Mouse (Mus musculus) liver, embryonic 14.5 days (tissue): Measurements from ENCODE around the gene Acp4.

Source experiments
- CTCF ChIP-seq: IDR thresholded peaks from 2 replicates; pipeline ENCODE4 v1.5.1; 2016; ENCODE audit warnings: antibody characterized with exemption, low read depth, control low read depth
- EP300 ChIP-seq: IDR thresholded peaks from 2 replicates; pipeline ENCODE4 v1.6.1; 2016; ENCODE audit warnings: antibody characterized with exemption, low read depth

- TF ChIP-seq CTCF (peak; percentile 95), EP300 (no peak)
These were observed 5.8 kb upstream of the Acp4 start for GRCm38 (mm10) chr7:44262791-44263643.
